Mouse (Mus musculus): ENCODE results near the gene Hgd.
A peak's percentile ranks its signal among the peaks of the same experiment; 100 is the strongest.

The Hgd gene

DNA sequence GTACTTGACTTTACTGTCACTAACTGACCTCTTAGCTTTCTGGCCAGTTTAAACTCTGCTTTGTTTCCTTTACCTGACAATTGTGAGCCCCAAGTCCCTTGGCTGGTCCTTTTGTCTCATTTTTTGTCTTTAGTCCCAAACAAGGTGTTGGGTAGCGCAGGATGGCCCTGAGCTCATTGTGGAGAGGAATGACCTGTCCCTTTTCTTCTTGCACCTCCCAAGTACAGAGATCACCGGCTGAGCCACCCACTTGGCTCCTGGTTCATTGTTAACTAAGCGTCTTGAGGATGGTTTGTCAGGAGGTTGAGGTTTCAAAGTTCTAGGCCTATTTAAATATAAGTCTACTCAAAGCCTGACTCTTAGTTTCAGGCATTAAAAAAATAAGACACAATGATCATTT, 3.4 kb downstream of the Hgd start:
- peak; percentile 66 for DNase-seq

DNA sequence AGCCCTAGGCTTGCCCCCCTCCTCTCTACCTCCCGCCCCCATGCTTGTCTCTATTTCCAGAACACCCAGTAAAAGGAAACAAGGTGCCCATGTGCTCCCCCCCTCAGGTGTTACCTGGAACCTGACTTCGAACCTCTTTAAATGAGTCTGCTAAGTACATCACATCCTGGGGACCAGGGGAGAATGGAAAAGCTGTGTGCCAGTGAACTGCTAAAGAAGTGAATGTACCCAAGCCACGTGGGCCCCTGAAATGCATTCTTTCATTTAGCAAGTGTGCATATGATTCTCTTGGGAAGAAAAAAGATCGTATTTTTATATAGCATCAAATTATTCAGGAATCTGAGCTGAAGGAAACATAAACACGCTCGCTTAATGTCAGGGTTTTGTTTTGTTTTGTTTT, 3.8 kb downstream of the Hgd start:
- DNase-seq: no peak

DNA sequence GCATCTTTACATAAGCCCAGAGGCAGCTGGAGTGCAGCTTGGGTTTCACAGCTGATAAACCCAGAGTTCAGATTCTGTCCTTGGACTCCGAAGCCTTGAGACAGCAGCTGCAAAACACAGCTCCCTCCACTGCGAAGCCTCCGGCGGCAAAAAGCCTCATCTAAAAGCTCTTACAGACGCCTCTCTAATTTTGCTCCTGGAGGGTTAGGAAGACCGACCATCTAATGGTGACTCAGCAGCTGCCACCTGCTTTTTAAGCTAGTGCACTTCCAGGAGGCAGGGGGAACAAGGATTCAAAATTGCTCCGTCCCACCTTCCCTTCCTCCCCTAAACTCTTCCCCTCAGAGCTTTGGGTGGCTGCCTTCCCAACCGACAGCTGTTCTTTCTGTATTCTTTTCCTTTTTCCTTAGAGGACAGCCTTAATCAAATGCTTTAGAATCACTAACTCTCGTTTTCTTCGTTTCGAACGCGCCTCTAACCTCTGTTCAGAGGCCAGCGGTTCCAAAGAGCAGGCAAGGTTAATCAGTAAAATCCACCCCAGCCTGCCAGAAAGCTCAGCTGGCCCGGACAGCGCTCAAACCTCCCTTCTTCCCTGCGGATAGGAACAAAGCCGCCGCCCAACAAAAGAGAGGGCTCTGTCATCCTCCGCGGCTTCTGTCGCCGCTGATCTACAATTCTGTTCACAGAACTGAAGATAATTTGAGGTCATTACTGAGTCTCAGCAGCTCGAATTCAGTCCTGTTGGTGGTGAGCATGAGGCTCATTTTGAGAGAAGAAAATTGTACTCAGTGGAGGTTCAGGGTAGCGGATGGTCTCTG, 4.5 kb downstream of the Hgd start:
- peak; percentile 82 for DNase-seq

DNA sequence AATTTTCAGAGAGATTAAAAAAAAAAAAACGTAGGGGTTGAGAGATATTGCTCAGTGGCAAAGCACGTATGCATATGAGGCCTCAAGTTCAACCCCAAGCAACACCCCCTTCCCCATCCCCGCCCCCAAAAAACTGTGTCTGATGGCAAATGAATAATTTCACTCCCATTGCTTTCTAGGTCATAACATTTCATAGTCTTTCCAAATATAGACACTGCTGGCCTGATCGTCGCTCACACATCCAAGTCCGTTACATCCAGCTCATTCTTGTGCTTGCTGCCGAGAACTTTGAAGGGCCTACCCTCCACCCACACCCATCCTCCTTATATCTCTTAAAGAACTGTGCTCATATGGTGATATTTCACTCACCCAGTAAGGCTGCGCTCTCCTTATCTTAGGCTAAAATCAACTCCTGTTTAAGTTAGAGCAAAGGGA, 5.2 kb downstream of the Hgd start:
- no peak for DNase-seq

DNA sequence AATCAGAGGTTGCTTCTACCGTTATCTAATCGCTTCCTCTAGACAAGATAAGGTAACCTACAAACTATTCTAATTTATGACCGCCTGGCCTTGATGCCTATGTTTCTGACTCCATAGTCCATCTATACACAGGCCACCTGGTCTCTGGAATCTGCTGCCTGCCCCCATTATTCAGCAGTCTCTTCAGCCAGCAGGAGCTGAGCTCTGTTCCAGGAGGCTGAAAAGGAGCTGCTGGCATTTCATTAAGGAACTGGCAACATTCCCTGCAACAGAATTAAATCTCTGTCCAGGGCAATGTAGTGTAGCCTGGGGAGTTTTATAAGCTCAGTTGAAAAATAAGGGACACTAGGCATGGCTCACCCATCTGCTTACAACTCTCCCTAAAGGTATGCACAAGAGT, 11.0 kb downstream of the Hgd start:
- peak; percentile 24 for DNase-seq

GRCm38 (mm10) chr16:37591551-37591950, 11.6 kb downstream of the Hgd start:
- no peak for DNase-seq

DNA sequence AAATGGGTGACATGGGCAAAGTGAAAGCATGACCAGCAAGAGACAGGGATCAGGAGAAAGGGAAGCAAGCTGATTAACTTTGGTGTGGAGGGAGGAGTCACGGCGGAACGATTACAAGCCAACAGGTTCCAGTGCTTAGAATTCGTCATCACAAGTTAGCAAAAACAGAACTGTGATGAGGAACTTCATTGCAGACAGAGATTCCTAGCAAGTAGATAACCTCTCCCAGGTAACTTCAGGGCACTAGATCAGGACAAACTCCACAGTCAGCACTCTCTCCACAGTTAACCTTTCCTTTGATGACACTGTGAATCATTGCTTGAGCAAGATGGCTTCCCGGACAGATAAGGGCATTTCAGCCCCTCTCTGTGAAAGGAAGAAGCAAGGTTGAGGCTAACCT, 17.5 kb downstream of the Hgd start:
- no peak for DNase-seq

GRCm38 (mm10) chr16:37598463-37598862, 18.5 kb downstream of the Hgd start:
- no peak for DNase-seq

GRCm38 (mm10) chr16:37599326-37599725, 19.4 kb downstream of the Hgd start:
- no peak for DNase-seq

DNA sequence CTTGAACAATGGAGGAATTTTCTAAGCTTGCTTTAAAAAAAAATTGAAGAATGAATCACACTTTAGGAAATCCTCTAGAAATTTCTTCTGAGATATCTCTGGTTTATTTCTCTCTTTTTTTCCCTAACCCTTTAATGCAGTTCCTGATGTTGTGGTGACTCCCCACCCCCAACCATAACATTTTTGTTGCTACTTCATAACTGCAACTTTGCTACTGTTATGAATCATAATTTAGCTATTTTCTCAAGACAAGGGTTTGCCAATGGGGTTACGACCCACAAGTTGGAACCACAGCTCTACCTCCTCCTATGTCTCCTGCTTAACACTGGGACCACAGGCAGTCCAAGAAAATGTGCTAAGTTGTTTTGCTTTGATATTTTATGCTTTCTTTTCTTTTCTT, 23.5 kb downstream of the Hgd start:
- DNase-seq: no peak

- no peak for DNase-seq
Measured at GRCm38 (mm10) chr16:37604243-37604642, 24.3 kb downstream of the Hgd start.

DNA sequence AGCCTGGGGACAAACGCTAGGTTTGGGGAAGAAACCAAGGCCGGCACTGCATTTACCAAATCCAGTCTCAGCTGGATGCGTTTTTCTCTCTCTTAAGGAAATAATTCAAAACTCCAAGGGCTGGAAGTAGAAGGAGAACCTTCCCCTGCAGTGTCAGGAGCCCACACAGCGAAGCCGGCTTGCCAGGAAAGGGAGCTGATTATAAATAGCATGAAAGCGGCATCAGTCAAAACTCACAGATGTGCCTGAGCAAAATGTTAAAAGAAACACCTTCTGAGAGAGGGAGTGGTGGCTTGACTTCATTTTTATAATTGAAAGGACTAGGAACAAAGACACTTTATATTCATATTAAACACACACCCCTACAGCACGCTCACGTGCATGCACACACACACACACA, 30.4 kb downstream of the Hgd start:
- no peak for DNase-seq

DNA sequence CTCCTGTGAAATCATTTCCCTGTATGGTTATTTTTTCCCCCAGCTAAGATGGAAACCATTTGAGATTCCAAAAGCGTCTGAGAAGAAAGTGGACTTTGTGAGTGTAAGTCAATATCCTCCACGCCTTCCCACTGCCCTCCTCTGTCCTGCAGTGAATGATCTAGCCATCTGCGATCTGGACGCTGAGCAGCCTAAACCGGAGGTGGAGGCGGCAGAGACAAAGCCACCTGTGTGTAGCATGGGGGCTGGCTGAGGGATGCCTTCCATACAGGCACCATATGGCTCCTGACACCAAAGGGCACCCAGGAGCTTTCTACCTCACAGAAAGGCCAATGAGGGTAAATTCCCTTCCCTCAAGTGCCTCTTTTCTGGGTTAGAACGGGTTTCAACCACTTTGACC, 31.1 kb downstream of the Hgd start:
- no peak for DNase-seq

- DNase-seq: no peak
Measured at GRCm38 (mm10) chr16:37612013-37612412, 32.1 kb downstream of the Hgd start.

GRCm38 (mm10) chr16:37614540-37614939, 34.6 kb downstream of the Hgd start:
- no peak for DNase-seq

DNA sequence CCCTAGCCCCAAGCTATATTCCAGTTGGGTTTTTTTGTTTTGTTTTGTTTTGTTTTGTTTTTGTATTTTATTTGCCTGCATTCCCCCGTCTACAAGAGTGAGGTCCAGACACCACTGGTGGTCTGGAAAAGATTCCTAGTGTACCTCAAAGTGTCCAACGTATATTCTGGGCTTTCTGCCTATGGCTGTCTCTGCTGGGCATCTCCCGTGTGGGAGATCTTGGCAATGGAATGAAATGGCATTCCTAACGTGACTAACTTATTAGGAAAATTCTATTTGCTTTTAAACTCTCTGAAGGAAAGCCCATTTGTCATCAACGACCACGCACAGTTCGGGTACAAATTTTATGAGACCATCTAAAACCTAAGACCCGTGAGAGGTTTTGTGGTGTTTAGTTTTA, 35.5 kb downstream of the Hgd start:
- DNase-seq: no peak

DNA sequence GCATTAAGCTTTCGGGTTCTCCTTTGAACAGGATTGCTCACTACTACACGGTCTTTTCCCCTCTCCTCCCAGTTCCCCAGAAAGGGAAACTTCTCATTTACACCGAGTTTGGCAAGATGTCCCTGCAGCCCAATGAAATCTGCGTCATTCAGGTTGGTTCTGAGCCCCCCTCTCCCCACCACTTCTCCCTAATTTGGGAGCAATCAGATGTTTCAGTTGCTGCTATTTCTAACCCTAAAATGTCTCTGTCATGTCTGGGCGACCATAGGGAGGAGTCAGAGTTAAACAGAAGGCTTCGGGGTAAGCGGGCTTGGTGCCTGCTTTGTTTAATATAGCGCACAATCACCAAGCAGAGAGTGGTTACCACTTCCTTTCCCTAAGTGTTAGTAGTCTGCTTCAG, 36.2 kb downstream of the Hgd start:
- no peak for DNase-seq

- no peak for DNase-seq
Measured at GRCm38 (mm10) chr16:37617695-37618094, 37.7 kb downstream of the Hgd start.

DNA sequence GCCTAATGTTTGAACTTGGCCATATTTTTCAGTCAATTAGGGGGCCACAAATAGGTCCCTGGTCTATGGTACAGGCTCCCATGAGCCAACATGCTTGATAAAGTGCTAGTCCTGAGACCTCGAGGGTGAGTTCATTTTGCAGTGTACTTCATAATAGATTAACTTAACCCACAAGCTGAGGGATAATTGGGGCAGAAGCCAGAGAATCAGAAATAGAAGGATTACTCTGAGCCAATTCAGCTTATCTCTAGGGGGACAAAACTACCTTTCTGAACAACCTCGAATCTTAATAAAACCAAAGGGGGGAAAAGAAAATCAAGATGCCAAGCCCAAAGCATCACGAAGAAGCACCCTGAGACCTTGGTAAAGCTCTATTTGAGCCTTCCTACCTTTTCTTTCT, 42.5 kb downstream of the Hgd start:
- no peak for DNase-seq

DNA sequence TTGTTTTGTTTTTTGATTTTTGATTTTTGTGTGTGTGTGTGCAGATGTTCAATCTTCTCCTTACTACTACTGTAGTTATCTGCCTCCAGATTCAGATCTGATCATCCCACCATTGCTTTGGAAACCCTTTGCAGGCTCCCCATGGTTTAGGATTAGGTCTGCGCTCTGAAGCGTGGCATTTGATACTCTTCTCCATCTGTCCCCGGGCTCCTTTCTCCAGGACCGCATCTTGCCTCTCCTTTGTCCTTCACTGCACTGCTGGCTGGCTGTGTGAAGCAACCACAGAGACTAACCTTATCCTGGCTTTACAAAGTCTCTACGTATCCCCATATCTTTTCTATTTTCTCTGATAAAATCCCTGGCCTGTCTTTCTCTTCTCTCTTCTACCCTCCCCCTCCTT, 43.0 kb downstream of the Hgd start:
- DNase-seq: no peak

- DNase-seq: no peak
Measured at GRCm38 (mm10) chr16:37626388-37626949, 46.5 kb downstream of the Hgd start.

- DNase-seq: peak; percentile 27
Measured at GRCm38 (mm10) chr16:37628336-37628735, 48.4 kb downstream of the Hgd start.

- DNase-seq: no peak
Measured at GRCm38 (mm10) chr16:37629011-37629410, 49.1 kb downstream of the Hgd start.

GRCm38 (mm10) chr16:37634578-37634977, 54.6 kb downstream of the Hgd start:
- DNase-seq: no peak

- DNase-seq: no peak
Measured at GRCm38 (mm10) chr16:37635095-37635494, 55.1 kb downstream of the Hgd start.
